Mouse (Mus musculus): ENCODE results near the gene Mrps31. TPM values are rescaled to one million over a fixed set of nuclear protein-coding genes. Genes with fewer than 3 reads are reported as not detected.
A peak's percentile ranks its signal among the peaks of the same experiment; 100 is the strongest.

The Mrps31 gene
- polyA plus RNA-seq, 1 experiment from 2014 or later: 49.7 TPM

DNA sequence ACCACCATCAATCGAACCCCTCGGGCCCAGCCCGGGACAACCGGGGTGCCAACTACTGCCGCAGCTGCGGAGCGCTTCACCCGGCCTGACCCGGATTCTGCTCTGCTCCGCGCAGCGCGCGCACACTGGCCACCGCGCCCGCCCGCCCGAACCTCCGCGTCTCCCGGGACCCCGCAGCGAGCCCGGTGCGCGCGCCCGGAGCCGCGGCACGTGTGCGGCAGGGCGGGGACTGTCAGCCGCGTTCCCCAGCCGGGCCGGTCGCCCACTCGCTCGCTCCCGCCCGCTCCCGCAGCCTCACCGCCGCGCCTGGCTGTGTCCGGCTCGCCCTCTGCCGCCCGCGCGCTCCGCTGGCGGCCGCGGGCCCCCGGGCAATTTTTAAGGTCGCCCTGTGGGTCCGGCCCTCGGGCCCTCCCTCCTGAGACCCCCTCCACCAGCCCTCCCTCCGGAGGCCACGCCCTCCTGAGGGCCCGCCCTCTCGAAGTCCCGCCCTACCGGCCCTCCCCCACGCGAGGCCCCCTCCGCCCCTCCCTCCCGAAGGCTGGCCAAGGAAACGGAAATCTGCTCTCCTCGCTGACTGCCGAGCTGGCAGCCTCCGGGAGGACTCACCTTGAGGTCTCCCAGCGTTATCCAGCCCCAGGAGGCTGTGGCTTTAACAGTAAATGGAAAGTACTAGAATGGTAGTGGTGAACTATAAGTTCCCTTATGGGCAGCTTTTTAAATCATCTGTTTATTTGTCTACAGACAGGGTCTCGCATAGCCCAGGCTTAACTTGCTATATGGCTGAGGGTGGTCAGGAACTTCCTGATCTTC, 12.8 kb upstream of the Mrps31 start, which contains the start of gene Slc25a15:
TSS of gene Slc25a15 (minus strand) at position 456 of the 810 bp plus-strand sequence.
- Histone ChIP-seq H3K9ac (peak within 1 kb of the TSS; percentile 77), H3K36me3 (peaks cover 3% of the 10 kb centered on the region; the same call in 1 of the 2 replicates), H3K27ac (ENCODE audit: poor library complexity, severe bottlenecking) (peak within 1 kb of the TSS; percentile 49), H3K4me3 (peak within 1 kb of the TSS; percentile 69), H3K4me1 (replicated peaks) (peaks cover 8% of the 10 kb centered on the region), H3K9me3 (replicated peaks) (no peaks in the 10 kb centered on the region), H3K27me3 (replicated peaks) (no peaks in the 10 kb centered on the region), H3K4me2 (peak within 1 kb of the TSS; percentile 79)
- ATAC-seq (ENCODE audit: insufficient number of reproducible peaks, low FRiP score): peak; percentile 95
- WGBS: under 1% methylated on average over 77 of the region's 77 CpGs

DNA sequence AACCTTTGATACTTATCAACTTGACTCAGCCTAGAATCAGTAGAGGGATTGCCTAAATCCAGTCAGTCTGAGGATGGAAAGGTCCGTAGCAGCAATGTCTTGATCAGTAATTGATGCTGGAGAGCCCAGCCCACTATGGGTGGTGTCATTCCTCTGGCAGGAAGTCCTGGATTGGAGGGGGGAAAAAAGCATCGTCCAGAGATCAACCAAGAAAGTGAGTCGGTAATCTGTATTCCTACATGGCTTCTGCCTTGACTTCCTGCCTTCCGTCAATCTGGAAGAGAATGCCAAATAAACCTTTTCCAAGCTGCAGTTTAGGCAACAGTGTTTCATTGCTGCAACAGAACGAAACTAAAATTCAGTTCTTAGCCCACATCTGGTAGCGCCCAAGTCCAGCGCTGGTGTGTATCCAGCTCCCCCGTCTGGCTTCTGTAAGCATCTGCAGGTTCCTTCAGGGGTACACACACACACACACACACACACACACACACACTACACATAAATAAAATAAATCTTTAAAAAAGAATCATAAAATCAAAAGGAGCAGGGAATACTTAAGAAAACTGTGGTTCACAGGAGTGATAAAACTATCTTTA, 11.8 kb upstream of the Mrps31 start:
- Histone ChIP-seq H3K4me2 (peak overlapping the region; percentile 79), H3K27ac (ENCODE audit: poor library complexity, severe bottlenecking) (0 out of 2 replicates have a peak overlapping the region, but pooled peaks have one; percentile 49), H3K4me1 (replicated peaks) (peaks cover 8% of the 10 kb centered on the region), H3K27me3 (replicated peaks) (no peaks in the 10 kb centered on the region), H3K9me3 (replicated peaks) (no peaks in the 10 kb centered on the region), H3K4me3 (peak overlapping the region; percentile 69), H3K36me3 (no peaks in the 10 kb centered on the region), H3K9ac (peak overlapping the region; percentile 77; the same call in 1 of the 2 replicates)
- no peak for ATAC-seq (ENCODE audit: insufficient number of reproducible peaks, low FRiP score)
- WGBS: 81% methylated on average over 8 of the region's 8 CpGs

DNA sequence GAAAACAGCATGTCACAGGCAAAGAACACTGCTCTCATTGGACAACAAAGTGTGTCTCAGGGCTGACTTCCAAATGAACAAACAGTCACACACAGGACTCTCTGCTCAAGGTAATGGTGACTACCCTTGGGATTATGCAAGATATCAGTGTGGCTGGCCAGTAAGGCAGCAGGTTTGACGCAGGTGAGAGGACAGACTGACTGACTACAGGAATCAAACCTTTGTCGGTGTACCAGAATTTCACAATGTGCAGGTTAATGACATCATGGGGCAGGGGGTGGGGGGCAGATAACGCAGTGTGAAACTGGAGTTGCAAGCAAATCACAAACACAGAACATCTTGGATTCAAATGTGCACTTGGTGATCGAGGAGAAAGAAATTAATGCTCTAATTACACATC, 10.6 kb upstream of the Mrps31 start:
- Histone ChIP-seq H3K9me3 (replicated peaks) (no peaks in the 10 kb centered on the region), H3K36me3 (no peaks in the 10 kb centered on the region), H3K4me3 (no peak overlapping the region), H3K4me1 (replicated peaks) (peaks cover 8% of the 10 kb centered on the region), H3K9ac (no peak overlapping the region), H3K27me3 (replicated peaks) (no peaks in the 10 kb centered on the region), H3K27ac (ENCODE audit: poor library complexity, severe bottlenecking) (no peak overlapping the region), H3K4me2 (no peak overlapping the region)
- no peak for ATAC-seq (ENCODE audit: insufficient number of reproducible peaks, low FRiP score)
- WGBS: 86% methylated on average over 4 of the region's 4 CpGs

DNA sequence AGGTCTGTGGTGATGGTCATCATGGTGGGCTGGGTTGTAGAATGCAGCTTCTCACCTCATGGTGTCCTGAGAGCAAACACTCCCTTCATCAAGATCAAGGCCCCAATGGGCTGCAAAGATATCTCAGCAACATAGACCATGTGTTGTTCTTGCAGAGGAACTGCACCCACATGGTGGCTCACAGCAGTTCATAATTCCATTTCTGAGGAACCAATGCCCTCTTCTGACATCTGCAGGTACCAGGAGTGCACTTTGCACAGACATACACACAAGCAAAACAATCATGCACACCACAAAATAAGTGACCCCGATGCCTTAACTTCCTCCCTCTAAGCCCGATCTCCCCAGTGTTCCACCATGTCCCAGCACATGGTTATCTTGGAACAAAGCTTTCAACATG, 7.9 kb upstream of the Mrps31 start:
- peaks cover 5% of the 10 kb centered on the region; the same call in 1 of the 2 replicates for H3K4me1 ChIP-seq (replicated peaks)
- no peak overlapping the region for H3K9ac ChIP-seq
- no peak overlapping the region for H3K4me3 ChIP-seq
- no peak overlapping the region for H3K4me2 ChIP-seq
- WGBS: 90% methylated on average over 2 of the region's 2 CpGs
- H3K9me3 ChIP-seq (replicated peaks): no peaks in the 10 kb centered on the region
- no peaks in the 10 kb centered on the region for H3K36me3 ChIP-seq
- H3K27ac ChIP-seq (ENCODE audit: poor library complexity, severe bottlenecking): no peak overlapping the region
- H3K27me3 ChIP-seq (replicated peaks): no peaks in the 10 kb centered on the region
- no peak for ATAC-seq (ENCODE audit: insufficient number of reproducible peaks, low FRiP score)

DNA sequence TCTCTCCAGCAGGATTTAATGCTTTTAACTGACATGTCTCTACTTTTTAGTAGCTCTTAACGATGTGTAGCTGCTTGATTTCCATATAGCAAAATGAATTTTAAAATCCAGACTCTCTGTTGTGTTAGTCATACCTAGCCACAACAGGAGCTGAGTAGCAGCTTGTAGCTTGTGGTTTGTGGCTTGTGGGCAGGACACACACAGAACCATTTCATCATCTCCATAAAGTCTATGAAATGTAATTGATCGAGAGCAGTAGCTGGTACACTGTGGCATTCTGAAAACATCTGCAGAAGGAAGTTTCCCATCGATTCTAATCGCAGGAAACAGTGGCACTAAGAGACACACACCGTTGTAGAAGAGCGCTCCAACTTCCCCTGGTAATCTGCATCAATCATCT, 5.4 kb upstream of the Mrps31 start:
- H3K27me3 ChIP-seq (replicated peaks): no peaks in the 10 kb centered on the region
- peaks cover 2% of the 10 kb centered on the region; the same call in 1 of the 2 replicates for H3K4me1 ChIP-seq (replicated peaks)
- H3K9me3 ChIP-seq (replicated peaks): no peaks in the 10 kb centered on the region
- H3K4me3 ChIP-seq: no peak overlapping the region
- no peaks in the 10 kb centered on the region for H3K36me3 ChIP-seq
- no peak for ATAC-seq (ENCODE audit: insufficient number of reproducible peaks, low FRiP score)
- H3K27ac ChIP-seq (ENCODE audit: poor library complexity, severe bottlenecking): no peak overlapping the region
- WGBS: 63% methylated on average over 6 of the region's 6 CpGs
- no peak overlapping the region for H3K9ac ChIP-seq
- no peak overlapping the region for H3K4me2 ChIP-seq

DNA sequence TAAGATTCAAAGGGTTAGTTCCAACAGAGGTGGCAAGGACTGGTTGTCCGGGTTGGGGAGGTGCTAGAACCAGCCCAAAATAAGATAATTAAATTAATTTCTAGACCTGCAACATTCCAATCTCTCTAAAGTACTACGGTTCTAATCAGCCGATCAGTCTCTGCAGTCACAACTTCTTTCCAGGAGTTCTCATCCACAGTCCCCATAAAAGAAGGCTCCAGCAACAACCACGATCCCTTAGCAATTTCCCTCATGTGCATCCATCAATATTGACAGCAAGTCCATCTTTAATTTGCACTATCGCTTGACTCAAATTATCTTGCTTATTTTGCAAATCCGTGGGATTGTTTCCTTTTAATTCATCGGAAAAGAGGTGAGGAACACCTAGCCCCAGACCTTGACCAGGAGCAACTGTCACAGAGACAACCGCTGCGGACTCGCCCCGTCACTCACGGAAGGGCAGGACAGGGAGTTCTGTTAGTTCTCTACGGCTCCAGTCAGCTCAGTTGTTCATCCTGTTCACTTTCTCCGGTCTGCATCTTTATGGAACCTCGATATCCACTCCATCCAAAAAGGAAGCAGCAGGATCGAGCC, 376 bp upstream of the Mrps31 start:
- H3K36me3 ChIP-seq: peaks cover 4% of the 10 kb centered on the region
- H3K4me3 ChIP-seq: peak overlapping the region; percentile 95
- peaks cover 14% of the 10 kb centered on the region for H3K4me1 ChIP-seq (replicated peaks)
- 0 out of 2 replicates have a peak overlapping the region, but pooled peaks have one; percentile 51 for H3K27ac ChIP-seq (ENCODE audit: poor library complexity, severe bottlenecking)
- WGBS: 15% methylated on average over 16 of the region's 16 CpGs
- no peaks in the 10 kb centered on the region for H3K9me3 ChIP-seq (replicated peaks)
- H3K4me2 ChIP-seq: peak overlapping the region; percentile 76
- peak overlapping the region; percentile 98 for H3K9ac ChIP-seq
- H3K27me3 ChIP-seq (replicated peaks): no peaks in the 10 kb centered on the region
- peak; percentile 46 for ATAC-seq (ENCODE audit: insufficient number of reproducible peaks, low FRiP score)

DNA sequence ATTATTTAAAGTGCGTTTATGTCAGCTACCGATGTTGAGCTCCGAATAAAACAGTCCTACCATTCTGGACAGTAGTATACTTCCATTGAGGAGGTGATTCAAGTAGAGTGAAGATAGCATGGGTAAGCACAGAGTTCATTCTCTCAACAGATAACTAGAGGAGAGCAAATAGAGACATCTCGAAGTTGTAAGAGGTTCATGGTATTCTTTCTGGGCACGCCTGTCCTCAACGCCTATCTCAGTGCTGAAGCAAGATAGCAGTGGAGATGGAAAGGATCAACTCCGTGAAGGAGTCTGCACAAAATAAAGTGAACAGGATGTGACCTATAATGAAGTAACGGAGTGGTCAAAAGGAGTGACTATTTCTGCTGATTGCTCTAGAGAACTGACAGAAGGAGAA, 810 bp downstream of the Mrps31 start:
- peak overlapping the region; percentile 95 for H3K4me3 ChIP-seq
- ATAC-seq (ENCODE audit: insufficient number of reproducible peaks, low FRiP score): no peak
- 12% methylated on average over 8 of the region's 8 CpGs for WGBS
- no peaks in the 10 kb centered on the region for H3K9me3 ChIP-seq (replicated peaks)
- H3K4me2 ChIP-seq: peak overlapping the region; percentile 76
- H3K27me3 ChIP-seq (replicated peaks): no peaks in the 10 kb centered on the region
- H3K27ac ChIP-seq (ENCODE audit: poor library complexity, severe bottlenecking): 0 out of 2 replicates have a peak overlapping the region, but pooled peaks have one; percentile 81
- H3K4me1 ChIP-seq (replicated peaks): peaks cover 14% of the 10 kb centered on the region
- peak overlapping the region; percentile 98 for H3K9ac ChIP-seq
- peaks cover 11% of the 10 kb centered on the region for H3K36me3 ChIP-seq

Other genes with a start within 250 kb of the Mrps31 start
- 4.7 and 5.0 TPM in 2 replicates for gene Nek3, start 244.9 kb upstream of the Mrps31 start, polyA plus RNA-seq (2016; fragmentation: Nextera tagmentation; extraction: Ambion mirVana)
- 33.0 and 35.9 TPM in 2 replicates for gene Ckap2, start 225.5 kb upstream of the Mrps31 start, polyA plus RNA-seq (2016; fragmentation: Nextera tagmentation; extraction: Ambion mirVana)
- gene Vps36, start 218.6 kb upstream of the Mrps31 start, polyA plus RNA-seq (2016; fragmentation: Nextera tagmentation; extraction: Ambion mirVana): 23.8 and 24.2 TPM in 2 replicates
- 17.2 and 18.7 TPM in 2 replicates for gene Thsd1, start 184.0 kb upstream of the Mrps31 start, polyA plus RNA-seq (2016; fragmentation: Nextera tagmentation; extraction: Ambion mirVana)
- gene Tpte, start 127.9 kb upstream of the Mrps31 start, polyA plus RNA-seq (2016; fragmentation: Nextera tagmentation; extraction: Ambion mirVana): not detected in 2 replicates
- 13.2 and 13.3 TPM in 2 replicates for gene Slc25a15, start 12.8 kb upstream of the Mrps31 start, polyA plus RNA-seq (2016; fragmentation: Nextera tagmentation; extraction: Ambion mirVana)

Data from heart, embryonic 12.5 days (tissue).